Mouse (Mus musculus): ENCODE measurements around the gene Col23a1.

Gene Col23a1

DNA sequence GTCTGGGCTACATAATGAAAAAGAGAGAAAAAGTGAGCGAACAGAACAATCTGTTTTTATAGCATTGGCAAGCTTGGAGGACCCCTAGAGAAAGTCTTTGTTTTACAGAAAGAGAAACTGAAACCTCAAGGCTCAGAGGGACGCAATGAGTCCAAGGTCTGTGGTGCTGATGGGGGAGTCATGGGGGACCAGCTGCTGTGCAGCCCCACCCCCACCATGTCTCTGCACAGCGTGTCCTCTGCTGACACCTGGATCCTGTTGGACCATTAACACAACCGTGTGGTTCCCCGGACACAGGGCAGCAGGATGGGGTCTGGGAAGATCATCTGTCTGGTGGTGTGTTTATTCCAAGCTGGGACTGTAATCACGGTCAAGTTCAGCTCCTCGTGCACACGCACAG is 142.2 kb downstream of the Col23a1 start:
- DNase-seq (ENCODE audit: low spot score), result peak; percentile 26

DNA sequence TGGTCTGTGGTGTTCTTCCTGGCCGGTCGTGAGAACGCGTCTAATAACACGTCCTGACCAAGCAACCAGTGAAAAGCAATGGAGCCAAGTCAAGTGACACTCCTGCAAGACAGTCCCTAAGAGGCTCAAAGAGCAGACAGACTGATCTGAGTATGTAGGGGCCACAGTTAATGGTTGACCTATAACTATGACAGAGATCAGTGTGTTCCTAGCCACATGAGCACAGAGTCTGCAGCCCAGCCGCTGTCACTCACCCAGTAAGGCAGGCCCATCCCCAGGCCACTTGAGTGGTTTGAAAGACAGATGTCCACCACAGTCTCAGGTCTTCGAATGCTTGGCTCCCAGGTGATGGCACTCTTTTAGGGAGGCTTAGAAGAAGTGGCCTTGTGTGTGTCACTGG is 152.3 kb downstream of the Col23a1 start:
- no peak for DNase-seq (ENCODE audit: low spot score)

DNA sequence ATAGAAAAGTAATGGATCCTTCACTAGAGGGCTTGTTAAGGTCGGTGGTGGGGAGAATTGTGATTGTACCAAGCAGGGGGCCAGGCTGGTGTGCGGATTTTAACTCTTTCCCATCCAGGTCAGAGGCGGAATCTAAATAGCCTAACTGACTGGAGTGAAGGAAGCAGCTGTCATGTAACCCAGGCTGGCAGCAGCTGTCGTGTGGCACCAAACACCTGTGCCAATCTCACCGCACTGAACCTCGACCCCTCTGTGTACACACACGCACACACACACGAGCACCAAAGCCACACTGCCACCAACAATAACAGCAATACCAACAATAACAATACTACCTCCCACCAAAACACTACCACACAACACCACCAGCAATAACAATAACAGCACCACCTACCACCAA is 152.9 kb downstream of the Col23a1 start:
- DNase-seq (ENCODE audit: low spot score), result no peak

DNA sequence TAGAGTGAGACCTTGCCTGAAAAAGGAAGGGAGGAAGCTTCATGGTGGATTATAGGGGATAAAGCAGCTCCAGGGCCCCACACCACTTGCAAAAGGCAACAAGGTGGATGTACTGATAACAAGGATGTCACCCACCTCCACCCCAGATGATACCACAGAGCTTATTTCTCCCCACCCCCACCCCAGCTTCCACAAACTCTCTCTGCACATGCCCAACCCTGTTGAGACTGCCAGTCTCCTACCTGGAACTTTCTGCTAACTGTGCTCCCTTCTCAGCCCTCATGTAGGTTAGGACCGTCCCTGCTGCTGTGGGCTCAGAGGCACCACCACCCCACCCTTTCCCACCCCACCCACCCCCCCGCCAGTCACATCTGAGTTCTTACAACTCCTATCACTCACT is 154.1 kb downstream of the Col23a1 start:
- no peak for DNase-seq (ENCODE audit: low spot score)

DNA sequence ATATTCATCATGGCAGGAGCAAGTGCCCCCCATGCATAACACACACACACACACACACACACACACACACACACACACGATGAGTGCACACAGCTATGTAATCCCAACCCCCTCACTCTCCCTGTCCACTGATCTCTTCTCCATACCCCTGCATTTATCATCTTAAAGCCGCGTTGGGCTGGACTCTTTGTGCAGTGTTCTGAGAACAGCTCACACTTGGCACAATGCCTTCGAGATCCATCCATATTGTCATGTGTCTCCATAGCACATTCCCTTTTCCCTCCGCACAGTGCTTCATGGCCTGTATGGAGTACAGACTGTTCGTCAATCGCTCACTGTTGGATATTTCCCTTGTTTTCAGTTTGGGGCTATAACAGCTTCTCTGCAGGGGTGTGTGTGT is 154.9 kb downstream of the Col23a1 start:
- no peak for DNase-seq (ENCODE audit: low spot score)

DNA sequence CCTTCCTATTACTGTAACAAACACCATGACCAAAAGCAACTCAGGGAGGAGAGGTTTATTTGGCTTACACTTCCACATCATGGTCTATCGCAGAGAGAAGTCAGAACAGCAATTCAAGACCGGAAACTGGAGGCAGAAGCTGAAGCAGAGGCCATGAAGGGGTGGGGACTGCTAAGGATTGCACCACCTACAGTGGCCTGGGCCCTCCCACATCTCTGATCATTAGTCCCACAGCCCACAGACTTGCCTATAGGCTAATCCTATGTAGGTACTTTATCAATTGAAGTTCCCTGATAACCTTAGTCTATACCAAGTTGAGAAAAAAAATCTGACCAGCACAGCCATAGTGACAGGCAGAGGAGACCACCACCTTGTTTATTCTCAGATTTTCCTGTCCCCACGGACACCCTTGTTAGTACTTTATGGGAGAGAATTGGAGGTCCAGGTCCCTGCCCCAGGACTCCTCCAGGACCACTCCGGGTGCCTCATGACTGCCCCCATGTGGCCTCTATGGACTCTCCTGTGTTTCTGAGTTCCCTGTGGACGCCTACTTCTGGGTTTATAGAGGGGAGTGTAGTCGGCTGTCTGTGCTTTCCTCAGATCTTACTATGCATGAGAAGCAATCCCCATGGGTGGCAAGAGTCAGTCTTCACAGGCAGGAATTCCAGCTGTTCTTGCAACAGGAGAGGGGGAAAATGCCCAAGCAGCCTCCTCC is 157.1 kb downstream of the Col23a1 start:
- no peak for DNase-seq (ENCODE audit: low spot score)

DNA sequence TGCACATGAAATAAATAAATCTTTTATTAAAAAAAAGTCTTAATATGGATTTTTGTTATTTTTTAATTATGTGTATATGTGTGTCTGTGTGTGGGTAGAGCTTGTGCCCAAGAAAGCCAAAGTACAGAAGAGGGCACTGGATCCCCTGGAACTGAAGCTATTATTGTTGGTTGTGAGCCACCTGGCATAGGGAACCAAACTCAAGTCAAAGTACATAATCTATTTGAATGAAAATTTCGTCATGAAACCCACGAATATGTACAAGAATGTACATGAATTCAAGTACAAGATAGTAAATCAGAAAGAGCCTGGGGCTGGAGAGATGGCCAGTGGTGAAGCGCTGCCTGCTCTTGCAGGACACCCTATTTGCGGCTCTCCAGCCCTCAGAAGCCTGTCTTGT is 158.5 kb downstream of the Col23a1 start:
- no peak for DNase-seq (ENCODE audit: low spot score)

DNA sequence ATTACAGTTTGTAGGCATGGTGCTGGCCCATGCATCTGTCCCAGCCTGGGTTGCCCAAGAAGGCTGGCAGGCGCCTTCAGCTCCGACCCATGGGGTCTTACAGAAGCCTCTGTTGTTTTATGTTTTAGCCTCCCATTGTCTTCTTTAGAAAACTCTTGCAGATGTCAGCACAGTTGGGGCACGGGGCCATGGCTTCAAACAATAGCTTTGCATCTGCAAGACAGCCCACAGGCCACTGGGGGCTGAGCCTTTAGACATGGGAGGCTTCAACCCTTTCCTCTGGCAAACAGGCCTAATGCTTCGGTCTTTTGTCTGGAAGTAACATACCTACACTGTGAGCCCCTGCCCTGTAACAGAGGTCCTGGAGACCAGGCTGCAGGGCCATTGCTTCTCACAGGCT is 159.0 kb downstream of the Col23a1 start:
- no peak for DNase-seq (ENCODE audit: low spot score)

DNA sequence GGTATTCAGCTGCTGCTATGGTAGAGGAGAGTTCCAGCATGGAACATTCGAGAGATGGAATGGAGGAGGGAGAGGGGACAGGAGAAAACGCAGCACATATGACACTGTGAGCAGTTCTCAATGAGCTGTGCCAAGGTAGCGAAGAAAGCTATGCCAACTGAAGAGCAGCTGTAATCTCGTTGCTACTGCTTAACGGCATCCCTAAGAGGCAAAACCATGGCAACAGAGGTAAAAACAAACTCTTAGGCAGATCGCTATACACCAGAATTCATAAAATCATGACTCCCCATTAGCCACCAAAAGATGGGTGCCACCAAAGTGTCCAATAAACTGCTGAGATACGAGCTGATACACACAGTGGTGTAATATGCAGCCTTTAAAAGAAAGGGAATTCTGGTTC is 160.2 kb downstream of the Col23a1 start:
- DNase-seq (ENCODE audit: low spot score), result no peak

DNA sequence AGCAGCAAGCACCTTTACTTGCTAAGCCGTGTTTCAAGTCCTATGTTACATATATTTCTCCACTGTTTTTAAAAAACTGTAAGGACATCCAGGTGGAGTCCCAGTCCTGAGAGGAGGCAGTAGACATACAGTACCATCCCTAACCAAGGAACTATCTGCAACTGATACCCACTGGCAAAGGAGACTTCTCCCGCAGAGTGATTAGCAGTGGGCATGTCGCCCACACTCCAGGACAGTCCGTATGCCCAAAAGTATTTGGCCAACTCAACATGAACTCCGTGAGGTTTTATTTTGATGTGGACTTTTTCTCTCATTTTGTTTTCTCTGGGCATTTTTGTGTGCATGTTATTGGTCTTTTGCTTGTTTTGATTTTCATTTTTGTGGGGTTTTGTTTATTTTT is 161.6 kb downstream of the Col23a1 start:
- DNase-seq (ENCODE audit: low spot score), result no peak

DNA sequence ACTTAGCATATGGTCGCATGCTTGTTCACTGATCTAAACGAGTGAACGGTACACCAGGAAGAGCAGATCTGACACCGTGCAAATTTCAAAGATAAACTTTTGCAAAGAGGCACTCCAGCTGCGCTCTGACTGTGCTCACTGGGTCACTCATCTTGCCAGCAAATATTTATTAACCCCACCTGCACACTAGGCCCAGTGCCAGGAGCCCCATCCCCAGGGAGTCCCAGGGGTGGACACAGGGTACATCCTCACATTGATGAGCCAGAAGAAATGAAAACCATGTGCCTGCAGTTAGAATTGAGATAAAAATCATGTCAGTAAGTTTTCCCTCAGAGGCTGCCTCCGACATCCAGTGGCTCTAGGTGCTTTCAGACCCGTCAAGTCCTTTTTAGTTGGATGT is 162.2 kb downstream of the Col23a1 start:
- no peak for DNase-seq (ENCODE audit: low spot score)

DNA sequence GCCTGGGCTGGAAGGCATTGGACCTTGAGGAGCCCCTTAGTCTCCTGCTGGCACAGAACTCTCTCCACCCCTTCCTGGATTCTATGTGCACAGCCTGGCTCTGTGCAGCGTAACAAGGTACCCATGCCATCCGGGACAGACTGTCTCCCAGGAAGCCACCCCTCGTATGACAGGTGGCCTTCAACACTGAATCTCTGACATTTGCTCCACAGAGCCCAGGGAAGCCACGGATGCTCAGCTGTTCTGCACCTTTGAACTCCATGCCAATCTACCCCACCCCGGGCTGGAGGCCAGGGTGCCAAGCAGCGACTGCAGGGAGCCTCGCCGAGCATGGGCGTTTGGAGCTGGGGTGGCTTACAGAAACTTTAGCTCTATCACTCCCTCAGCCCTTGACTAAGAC is 164.0 kb downstream of the Col23a1 start:
- DNase-seq (ENCODE audit: low spot score), result no peak

DNA sequence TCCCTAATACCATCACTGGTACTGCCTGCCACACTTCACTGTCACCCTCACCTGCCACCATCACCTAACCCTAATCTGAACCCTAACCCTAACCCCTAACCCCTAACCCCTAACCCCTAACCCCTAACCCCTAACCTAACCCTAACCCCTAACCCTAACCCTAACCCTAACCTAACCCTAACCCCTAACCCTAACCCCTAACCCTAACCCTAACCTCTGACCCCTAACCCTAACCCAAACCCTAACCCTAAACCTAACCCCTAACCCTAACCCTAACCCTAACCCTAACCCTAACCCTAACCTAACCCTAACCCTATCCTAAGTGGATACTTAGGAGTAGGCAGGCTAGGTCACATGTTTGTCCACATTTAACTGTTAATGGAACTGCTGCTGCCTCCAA is 165.8 kb downstream of the Col23a1 start:
- no peak for DNase-seq (ENCODE audit: low spot score)

DNA sequence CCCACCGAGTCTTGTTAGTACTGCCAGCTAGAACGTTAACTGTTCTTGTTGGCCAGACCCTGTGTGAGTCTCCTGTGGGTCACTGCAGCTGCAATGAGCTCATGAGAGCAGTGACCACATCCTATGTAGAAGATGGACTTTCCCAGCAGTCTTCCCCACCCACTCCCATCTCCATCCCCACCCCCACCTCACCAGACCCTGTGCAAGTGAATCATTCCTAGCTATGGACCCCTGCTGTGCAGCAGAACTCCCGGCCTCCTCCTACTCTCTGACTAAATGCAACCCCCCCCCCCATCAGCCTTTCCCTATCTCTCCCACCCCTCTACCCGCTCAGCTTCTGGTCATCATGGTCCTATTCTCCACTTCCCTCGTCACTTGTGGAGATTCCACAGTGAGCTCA is 167.9 kb downstream of the Col23a1 start:
- no peak for DNase-seq (ENCODE audit: low spot score)

DNA sequence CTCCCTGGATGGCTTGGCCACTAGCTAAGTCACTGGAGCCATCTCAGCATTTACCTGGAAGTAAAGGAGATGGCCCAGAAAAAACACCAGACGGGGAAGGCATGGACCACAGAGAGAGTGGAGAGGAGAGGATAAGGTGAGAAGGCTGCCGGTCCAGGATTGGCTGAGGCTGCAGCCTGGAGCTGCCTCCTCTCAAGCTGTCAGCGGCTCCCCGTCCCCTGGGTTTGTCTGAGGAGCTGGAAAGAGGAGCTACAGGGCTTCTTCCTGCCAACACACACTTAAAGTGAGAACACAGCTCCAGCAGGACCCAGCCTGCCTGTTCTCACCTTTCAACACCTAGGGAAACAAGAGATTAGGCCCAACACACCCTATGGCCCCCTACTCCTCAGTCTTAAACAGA is 168.9 kb downstream of the Col23a1 start:
- no peak for DNase-seq (ENCODE audit: low spot score)

DNA sequence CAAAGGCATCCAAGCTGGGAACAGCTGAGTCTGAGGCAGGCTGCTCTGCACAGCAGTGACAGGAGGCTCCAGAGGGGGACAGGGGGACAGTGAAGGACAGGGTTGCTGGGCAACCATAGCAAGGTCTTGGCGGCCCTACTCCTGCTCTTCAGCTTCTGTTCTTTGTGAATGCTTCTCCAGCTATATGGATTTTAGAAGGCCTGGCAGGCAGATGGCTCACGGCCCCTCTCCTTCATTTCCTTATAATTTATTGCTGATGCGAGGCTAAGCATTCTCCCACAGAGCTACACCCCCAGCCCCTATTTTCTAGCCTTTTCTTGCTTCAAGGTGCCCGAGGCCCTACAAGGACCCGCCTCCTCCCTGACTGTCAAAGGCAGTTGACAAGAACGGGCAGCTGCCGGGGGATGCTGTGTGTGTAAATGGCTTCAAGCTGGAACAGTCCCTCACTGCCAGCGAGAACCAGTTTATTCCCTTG is 169.9 kb downstream of the Col23a1 start:
- DNase-seq (ENCODE audit: low spot score), result no peak

DNA sequence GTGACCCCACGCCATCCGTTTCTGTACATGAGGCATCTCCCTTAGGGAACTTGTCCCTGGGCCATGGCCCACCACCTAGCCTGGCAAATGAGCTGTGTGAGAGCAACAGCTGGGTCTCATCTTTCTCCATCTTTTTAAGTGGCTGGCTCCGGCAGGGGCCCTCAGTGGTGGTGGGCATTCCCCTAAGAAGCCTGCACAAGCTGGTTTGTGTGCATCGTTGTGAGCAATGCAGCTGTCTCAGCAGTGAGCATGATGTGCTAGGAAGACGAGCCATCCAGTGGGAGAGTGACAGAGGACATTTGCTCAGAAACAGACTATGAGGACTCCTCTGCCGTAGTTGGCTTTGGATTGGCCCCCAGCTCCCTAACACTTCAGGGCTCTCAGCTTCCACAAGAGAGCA is 179.0 kb downstream of the Col23a1 start:
- no peak for DNase-seq (ENCODE audit: low spot score)

DNA sequence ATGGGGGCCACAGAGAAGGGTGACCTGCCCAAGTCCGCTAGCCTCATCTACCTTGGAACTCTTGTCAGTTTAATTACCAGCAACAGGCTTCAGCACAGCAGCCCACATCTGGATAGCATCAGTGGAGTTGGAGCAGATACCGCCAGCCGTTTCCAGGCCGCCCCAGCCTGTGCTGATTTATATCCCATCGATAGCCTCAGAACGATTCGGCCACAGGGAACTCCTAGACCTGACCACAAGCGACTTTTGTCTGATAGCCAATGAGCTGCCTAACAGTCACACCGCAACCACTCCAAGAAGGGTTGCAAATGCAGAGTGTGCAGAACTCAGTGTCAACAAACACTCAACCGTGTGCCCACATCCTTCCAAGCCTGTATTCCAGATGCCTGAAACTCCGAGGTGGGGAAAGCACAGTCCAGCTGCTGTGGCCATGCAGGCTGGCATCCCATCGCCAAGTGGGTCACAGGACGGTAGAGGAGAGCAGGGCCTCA is 179.7 kb downstream of the Col23a1 start:
- DNase-seq (ENCODE audit: low spot score), result no peak

DNA sequence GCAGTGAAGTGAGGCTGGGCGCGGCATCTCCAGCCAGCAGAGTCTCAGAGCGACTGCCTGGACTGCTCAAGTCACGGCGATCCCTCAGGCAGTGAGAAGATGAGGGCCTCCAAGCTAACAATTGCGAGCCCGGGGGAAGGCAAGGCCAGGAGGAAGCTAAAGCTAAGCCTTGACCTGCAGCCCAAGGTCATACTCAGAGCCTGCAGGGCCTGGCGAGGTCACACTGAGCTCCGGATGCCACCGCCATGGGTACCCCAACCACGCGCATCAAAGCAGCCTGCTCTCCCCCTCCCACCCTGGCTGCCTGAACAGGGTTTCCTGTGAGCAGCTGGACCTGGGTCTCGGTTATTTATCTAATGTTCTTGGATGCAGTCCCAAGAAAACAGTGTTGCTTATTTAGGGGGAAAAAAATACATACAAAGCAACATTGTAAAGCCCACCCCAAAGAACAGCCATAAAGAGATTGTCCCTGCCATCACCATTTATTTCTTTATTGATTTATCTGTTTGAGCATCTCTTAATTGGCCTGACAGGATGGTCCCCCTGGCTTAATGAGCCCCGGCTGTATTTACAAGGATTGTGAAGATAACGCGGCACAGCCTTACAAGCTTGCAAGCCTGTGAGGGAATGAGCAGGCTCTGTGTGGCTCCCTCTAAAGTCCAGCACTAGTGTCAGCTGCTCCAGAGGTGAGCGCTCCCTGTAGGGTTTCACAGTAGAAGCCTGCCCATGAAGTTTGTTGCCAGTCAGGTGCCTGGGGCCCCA is 180.8 kb downstream of the Col23a1 start:
- peak; percentile 14 for DNase-seq (ENCODE audit: low spot score)

DNA sequence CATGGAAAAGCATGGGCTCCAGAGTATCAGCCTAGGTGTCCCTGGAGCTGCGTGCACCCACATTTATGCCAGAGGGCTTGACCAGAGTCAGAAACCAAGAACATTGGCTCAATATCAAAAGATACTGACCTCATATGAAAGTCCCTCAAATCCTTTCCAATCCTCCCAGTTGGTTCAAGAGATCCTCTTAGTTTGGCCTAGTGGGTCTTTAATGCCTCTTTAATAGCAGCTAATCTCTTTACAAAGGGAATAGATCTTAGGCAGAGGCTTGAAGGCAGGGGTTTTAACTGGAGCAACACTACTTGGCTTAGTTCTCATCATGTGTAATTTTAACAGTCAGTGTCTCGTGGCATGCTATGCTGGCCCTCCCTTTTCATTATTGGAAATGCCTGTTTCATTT is 184.0 kb downstream of the Col23a1 start:
- DNase-seq (ENCODE audit: low spot score), result no peak

DNA sequence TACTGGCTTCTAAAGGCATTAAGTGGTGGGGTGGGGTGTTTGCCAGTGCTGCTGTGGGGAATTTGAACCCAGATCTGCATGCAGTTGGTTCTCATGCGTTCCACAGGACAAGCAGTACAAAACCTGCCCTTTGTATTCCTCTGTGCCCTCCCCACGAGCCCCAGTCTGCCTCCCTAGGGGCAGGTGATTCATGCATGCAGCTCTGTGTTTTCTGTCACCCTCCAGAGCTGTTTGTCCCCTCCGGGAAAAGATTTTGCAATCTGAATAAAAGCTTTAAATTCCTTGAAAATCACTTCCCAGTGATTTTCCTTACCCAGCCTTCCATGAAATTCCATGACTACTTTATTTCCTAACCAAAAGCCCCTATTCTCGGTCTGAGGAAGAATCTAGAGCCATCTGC is 186.8 kb downstream of the Col23a1 start:
- no peak for DNase-seq (ENCODE audit: low spot score)

DNA sequence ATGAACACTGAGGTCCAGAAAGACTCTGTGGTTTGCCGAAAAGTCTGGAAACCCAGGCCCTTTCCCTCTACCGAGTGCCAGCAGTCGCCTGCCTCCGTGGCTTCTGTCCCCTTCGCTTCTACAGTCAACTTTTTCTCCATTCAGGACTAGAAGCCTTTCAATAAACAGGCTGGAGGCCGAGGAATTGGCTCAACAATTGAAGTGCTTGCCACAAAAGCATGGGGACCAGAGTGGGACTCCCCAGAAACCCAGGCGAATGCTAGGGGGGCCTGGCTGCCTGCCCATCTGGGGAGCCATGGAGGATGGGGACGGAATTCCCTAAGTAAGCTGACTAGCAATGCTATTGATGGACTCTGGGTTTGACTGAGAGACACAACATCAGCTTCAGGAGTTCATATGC is 187.9 kb downstream of the Col23a1 start:
- DNase-seq (ENCODE audit: low spot score), result no peak

DNA sequence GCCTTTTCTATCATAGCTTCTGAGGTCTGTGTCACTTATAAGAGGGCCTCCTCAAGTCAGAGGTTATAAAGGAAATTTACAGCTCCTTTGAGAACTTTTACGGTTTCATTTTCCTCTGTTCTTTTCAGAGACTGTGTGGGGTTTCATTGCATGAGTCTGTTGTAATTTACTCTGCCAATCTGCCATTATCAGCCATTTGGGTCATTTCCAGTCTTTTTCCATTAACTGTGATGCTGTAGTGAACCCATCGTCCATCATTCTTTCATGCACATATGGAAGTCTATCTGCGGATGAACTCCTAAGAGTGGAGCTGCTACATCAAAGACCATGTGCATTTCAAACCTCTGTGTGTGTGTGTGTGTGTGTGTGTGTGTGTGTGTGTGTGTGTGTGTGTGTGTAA is 192.5 kb downstream of the Col23a1 start:
- DNase-seq (ENCODE audit: low spot score), result no peak
